Mouse (Mus musculus): ENCODE data around the gene Nt5c2. TPM values are rescaled to one million over a fixed set of nuclear protein-coding genes. Genes with fewer than 3 reads are reported as not detected.

Nt5c2 gene
- polyA plus RNA-seq, 1 experiment = 46.7 TPM

DNA sequence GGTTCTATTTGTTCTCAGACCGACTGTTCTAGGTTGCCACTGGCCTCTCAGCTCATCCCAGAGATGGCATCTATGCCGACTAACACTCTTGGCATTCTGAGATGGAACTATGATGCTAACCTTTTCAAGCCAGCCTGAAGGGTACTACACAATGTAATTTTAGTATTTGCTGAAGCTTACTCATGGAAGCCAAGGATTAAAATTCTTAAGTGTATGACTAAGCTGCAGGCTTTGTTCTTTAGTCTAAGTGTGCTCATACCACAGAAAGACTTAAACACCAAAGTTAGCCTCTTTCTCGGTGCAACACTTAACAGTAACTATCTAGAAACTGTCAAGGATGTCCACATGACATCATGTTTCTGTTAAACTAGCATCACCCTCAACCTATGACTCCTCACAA, 122.1 kb downstream of the Nt5c2 start:
- peaks cover 1% of the 10 kb centered on the region; the same call in 1 of the 2 replicates for H3K4me1 ChIP-seq (ENCODE audit: control insufficient read depth, insufficient read depth, low read length)
- no peak overlapping the region for H3K27ac ChIP-seq (ENCODE audit: insufficient read depth, low read length)
- TF ChIP-seq CTCF (IDR thresholded peaks at IDR 0.05; ENCODE audit: extremely low read depth, insufficient read depth, low read length) = no peak
- no peak for TF ChIP-seq POLR2A (IDR thresholded peaks at IDR 0.05; ENCODE audit: extremely low read depth, insufficient read depth, low read length)
- no peak overlapping the region for H3K4me3 ChIP-seq (ENCODE audit: insufficient read depth, low read length)

DNA sequence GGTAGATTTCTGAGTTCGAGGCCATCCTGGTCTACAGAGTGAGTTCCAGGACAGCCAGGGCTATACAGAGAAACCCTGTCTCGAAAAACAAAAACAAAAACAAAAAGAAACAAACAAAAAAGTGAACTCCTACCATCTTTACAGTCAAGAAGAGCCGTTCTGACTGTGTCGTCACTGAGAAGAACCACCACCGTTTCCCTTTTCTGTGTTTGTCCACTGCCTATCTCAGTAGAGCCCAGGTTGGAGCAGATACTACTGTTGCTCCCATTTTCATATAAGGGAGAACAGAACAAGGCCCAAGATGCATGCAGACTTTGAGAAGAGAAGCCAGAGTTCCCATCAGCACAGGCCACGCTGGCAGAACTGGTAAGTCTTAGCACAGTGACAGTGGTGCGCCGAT, 124.3 kb downstream of the Nt5c2 start:
- H3K4me3 ChIP-seq (ENCODE audit: insufficient read depth, low read length) = no peak overlapping the region
- H3K4me1 ChIP-seq (ENCODE audit: control insufficient read depth, insufficient read depth, low read length) = peaks cover 1% of the 10 kb centered on the region; the same call in 1 of the 2 replicates
- peak overlapping the region; percentile 51 for H3K27ac ChIP-seq (ENCODE audit: insufficient read depth, low read length)
- no peak for TF ChIP-seq CTCF (IDR thresholded peaks at IDR 0.05; ENCODE audit: extremely low read depth, insufficient read depth, low read length)
- TF ChIP-seq POLR2A (IDR thresholded peaks at IDR 0.05; ENCODE audit: extremely low read depth, insufficient read depth, low read length) = no peak

DNA sequence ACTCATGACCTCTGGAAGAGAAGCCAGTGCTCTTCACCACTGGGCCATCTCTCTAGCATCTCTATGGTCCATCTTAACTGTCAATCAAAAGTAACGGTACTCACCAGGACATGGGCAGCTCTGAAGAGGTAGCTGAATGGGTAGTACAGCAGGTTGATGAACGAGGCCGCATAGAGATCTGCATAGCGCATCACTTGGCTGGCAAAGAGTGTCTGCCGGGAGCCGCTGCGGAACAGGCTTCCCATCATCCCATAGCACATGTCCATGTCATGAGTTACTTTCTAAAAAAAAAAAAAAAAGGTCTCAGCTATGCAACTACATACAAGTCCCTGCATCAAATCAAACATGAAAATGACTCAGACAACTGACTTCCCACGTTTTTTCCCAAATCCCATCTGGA, 125.3 kb downstream of the Nt5c2 start:
- Histone ChIP-seq H3K27ac (ENCODE audit: insufficient read depth, low read length) (no peak overlapping the region), H3K4me3 (ENCODE audit: insufficient read depth, low read length) (no peak overlapping the region), H3K4me1 (ENCODE audit: control insufficient read depth, insufficient read depth, low read length) (peaks cover 1% of the 10 kb centered on the region; the same call in 1 of the 2 replicates)
- no peak for TF ChIP-seq CTCF (IDR thresholded peaks at IDR 0.05; ENCODE audit: extremely low read depth, insufficient read depth, low read length)
- no peak for TF ChIP-seq POLR2A (IDR thresholded peaks at IDR 0.05; ENCODE audit: extremely low read depth, insufficient read depth, low read length)

DNA sequence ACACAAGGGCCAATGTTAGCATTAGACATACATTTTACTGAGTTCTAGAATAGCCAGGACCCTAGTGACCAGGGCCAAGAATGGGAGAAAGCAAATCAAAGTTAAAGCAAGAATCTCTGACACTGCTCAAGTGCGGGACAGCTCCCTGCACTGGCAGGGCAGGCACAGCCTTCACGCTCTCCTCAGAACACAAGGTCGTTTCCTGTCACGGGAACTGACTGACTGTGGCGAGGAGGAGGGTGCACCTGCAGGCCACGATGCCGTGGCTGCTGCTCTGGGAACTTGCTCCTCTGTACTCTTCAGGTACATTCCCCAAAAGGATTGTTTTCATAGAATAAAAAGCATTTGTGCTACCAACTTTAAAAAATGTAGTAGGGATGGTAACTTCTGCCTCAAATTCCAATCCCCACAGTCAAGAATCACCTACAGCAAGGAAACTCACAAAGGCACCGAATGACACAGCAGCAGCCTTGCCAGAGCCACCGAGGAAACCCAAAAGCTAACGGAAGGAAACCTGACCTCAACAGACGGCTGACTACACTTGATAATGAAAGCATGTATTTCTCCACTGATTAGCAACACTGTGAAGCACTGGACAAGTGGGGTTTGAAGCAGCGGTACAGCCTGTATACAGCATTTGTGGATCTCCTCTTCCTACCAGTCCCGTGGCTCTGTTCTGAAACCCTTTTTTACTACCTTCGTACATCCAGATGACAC, 127.0 kb downstream of the Nt5c2 start:
- Histone ChIP-seq H3K27ac (ENCODE audit: insufficient read depth, low read length) (no peak overlapping the region), H3K4me1 (ENCODE audit: control insufficient read depth, insufficient read depth, low read length) (peaks cover 1% of the 10 kb centered on the region; the same call in 1 of the 2 replicates), H3K4me3 (ENCODE audit: insufficient read depth, low read length) (no peak overlapping the region)
- TF ChIP-seq POLR2A (IDR thresholded peaks at IDR 0.05; ENCODE audit: extremely low read depth, insufficient read depth, low read length) = no peak
- no peak for TF ChIP-seq CTCF (IDR thresholded peaks at IDR 0.05; ENCODE audit: extremely low read depth, insufficient read depth, low read length)

DNA sequence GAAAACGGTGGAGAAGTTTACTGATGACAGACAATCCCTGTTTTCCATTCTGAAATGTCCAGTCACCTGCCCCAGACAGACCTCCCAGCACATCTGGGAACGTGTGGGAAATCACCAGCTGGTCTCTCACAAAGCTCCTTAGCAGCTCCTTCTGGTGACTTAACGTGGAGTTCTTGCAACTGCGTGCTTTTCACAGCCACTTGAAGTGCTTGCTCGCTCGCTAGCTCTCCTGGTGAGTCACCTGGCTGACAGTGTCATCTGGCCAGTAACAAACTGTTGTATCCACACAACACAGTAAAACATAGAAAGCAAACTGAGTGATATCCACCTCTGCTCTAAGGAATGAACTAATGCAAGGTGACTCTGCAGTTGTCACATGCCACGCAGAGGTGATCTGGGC, 128.1 kb downstream of the Nt5c2 start:
- TF ChIP-seq POLR2A (IDR thresholded peaks at IDR 0.05; ENCODE audit: extremely low read depth, insufficient read depth, low read length) (no peak), CTCF (IDR thresholded peaks at IDR 0.05; ENCODE audit: extremely low read depth, insufficient read depth, low read length) (no peak)
- no peak overlapping the region for H3K4me3 ChIP-seq (ENCODE audit: insufficient read depth, low read length)
- no peak overlapping the region for H3K27ac ChIP-seq (ENCODE audit: insufficient read depth, low read length)
- H3K4me1 ChIP-seq (ENCODE audit: control insufficient read depth, insufficient read depth, low read length) = no peaks in the 10 kb centered on the region

DNA sequence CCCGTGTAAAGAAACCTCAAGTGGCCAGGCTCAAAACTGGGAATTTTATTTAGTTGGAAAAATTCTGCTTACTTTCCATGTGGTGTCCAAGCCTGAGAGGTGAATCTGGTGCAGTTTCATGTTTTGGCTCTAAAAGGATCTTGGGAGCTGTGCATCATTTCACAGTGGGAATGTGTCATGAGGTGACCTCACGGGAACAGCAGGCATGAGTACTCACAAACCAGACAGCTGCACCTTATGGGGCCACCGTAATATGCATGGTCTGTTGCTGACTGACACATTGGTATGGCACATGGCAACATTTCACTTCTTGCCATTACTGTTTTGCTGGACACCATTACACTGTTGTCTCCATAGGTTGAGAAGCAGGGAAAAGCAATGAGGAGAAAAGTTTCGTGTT, 129.6 kb downstream of the Nt5c2 start:
- H3K4me1 ChIP-seq (ENCODE audit: control insufficient read depth, insufficient read depth, low read length) = no peaks in the 10 kb centered on the region
- TF ChIP-seq POLR2A (IDR thresholded peaks at IDR 0.05; ENCODE audit: extremely low read depth, insufficient read depth, low read length) (no peak), CTCF (IDR thresholded peaks at IDR 0.05; ENCODE audit: extremely low read depth, insufficient read depth, low read length) (no peak)
- no peak overlapping the region for H3K27ac ChIP-seq (ENCODE audit: insufficient read depth, low read length)
- H3K4me3 ChIP-seq (ENCODE audit: insufficient read depth, low read length) = no peak overlapping the region

DNA sequence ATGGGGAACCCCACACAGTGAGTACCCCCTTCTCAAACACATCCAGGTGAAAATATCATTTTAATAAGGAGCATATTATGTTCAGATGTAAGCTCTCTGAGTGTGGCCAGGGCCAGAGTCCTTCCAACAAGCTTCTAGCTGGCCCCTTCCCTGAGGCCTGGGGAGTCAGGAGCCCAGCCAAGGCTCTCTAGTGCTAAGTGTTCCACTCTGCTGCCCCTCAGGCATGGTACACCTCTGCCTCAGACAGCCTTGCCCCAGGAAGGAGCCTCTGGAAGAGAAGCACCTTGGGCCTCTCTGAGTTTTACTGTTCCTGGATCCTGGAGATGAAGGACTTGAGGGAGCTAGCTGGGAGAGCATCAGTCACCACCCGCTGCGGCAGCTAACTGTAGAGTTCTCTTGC, 135.1 kb downstream of the Nt5c2 start:
- Histone ChIP-seq H3K4me3 (ENCODE audit: insufficient read depth, low read length) (no peak overlapping the region), H3K27ac (ENCODE audit: insufficient read depth, low read length) (no peak overlapping the region), H3K4me1 (ENCODE audit: control insufficient read depth, insufficient read depth, low read length) (0 out of 2 replicates have a peak, but pooled peaks cover 2% of the 10 kb centered on the region)
- no peak for TF ChIP-seq CTCF (IDR thresholded peaks at IDR 0.05; ENCODE audit: extremely low read depth, insufficient read depth, low read length)
- TF ChIP-seq POLR2A (IDR thresholded peaks at IDR 0.05; ENCODE audit: extremely low read depth, insufficient read depth, low read length) = no peak

DNA sequence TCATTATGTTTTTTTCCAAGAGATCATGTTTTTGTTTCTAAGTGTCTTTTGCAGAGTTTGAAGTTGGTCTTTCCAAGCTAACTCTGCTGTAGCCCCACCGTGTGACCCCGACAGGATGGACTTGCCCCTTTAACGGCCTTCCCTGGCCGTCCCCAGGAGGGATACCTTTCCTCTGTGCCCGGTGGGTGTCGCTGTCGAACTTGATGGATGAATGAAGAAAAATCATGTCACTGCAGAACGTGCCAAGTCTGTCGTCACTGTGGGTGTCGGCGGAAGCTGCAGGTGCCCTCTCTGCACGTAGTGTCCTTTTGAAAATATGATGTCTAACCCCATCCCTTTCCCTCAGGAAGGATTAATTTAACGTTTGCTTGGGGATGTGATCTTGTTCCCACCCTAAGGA, 136.6 kb downstream of the Nt5c2 start:
- TF ChIP-seq CTCF (IDR thresholded peaks at IDR 0.05; ENCODE audit: extremely low read depth, insufficient read depth, low read length) = peak; percentile 32; the same call in 1 of the 2 replicates
- TF ChIP-seq POLR2A (IDR thresholded peaks at IDR 0.05; ENCODE audit: extremely low read depth, insufficient read depth, low read length) = no peak
- Histone ChIP-seq H3K4me3 (ENCODE audit: insufficient read depth, low read length) (no peak overlapping the region), H3K4me1 (ENCODE audit: control insufficient read depth, insufficient read depth, low read length) (0 out of 2 replicates have a peak, but pooled peaks cover 2% of the 10 kb centered on the region), H3K27ac (ENCODE audit: insufficient read depth, low read length) (no peak overlapping the region)

DNA sequence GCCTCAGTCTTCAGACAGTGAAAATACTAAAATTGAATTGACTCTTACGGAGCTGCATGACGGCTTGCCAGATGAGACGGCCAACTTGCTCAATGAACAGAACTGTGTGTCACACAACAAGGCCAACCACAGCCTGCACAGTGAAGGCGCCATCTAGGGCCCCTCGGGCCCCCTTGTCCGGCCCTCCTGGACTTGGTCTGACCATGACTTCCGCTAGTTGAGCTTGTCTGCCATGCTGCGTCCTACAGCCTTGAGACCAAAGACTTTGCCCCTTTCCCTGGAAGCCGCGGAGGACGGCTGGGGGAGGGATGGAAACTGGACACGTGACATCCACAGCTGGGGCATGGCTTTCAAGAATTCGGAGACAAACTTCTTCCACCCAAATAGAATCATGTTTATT, 137.1 kb downstream of the Nt5c2 start:
- no peak overlapping the region for H3K27ac ChIP-seq (ENCODE audit: insufficient read depth, low read length)
- H3K4me1 ChIP-seq (ENCODE audit: control insufficient read depth, insufficient read depth, low read length) = 0 out of 2 replicates have a peak, but pooled peaks cover 2% of the 10 kb centered on the region
- no peak for TF ChIP-seq POLR2A (IDR thresholded peaks at IDR 0.05; ENCODE audit: extremely low read depth, insufficient read depth, low read length)
- no peak for TF ChIP-seq CTCF (IDR thresholded peaks at IDR 0.05; ENCODE audit: extremely low read depth, insufficient read depth, low read length)
- H3K4me3 ChIP-seq (ENCODE audit: insufficient read depth, low read length) = no peak overlapping the region

DNA sequence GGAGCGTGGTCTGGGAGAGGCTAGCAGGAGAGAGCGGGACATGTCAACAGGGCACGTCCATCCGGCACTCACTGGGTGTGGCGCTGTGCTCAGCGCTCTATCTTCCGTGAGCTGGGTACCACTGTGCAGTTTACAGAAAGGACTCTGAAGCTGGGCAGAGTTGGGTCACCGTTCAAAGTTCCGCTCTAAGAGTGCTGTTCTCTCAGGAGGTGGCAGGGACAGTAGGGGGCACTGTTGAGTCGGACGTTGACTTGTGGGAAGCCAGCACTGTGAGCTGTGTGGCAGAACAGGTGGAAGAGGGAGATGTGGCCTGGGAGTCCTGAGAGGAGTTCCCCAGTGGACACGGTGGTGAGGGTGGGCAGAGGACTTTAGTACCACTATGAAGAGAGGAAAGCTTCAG, 139.2 kb downstream of the Nt5c2 start:
- Histone ChIP-seq H3K4me3 (ENCODE audit: insufficient read depth, low read length) (no peak overlapping the region), H3K4me1 (ENCODE audit: control insufficient read depth, insufficient read depth, low read length) (peaks cover 4% of the 10 kb centered on the region), H3K27ac (ENCODE audit: insufficient read depth, low read length) (no peak overlapping the region)
- no peak for TF ChIP-seq POLR2A (IDR thresholded peaks at IDR 0.05; ENCODE audit: extremely low read depth, insufficient read depth, low read length)
- peak; percentile 95 for TF ChIP-seq CTCF (IDR thresholded peaks at IDR 0.05; ENCODE audit: extremely low read depth, insufficient read depth, low read length)
